Mouse (Mus musculus): ENCODE data around the gene 3110009E18Rik.

Gene 3110009E18Rik

DNA sequence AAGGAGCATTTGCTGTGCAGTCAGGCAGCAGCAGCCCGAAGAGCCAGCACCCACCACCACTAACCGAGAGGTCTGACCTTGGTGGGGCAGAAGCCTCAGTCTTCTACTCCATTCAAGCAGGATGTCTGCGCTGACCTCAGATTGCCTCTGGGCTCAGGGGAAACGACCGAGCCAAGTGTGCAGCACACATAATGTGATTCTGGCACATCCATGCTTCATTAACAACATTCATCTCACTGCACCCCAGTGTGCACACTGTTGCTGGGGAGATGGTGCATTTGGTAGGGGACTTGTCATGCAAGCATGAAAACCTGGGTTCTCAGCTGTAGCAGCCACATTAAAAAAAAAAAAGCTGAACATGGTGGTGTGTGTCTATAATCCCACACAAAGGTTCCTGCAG lies 75.0 kb downstream of the 3110009E18Rik start:
- DNase-seq (ENCODE audit: low spot score in 2 of 2), result no peak

GRCm38 (mm10) chr1:120196724-120197123 lies 75.7 kb downstream of the 3110009E18Rik start:
- DNase-seq (ENCODE audit: low spot score in 2 of 2), result no peak

GRCm38 (mm10) chr1:120197189-120197588 lies 76.2 kb downstream of the 3110009E18Rik start:
- DNase-seq (ENCODE audit: low spot score in 2 of 2), result peak; percentile 50 to 78

GRCm38 (mm10) chr1:120198151-120198550 lies 77.2 kb downstream of the 3110009E18Rik start:
- no peak for DNase-seq (ENCODE audit: low spot score in 2 of 2)

GRCm38 (mm10) chr1:120198942-120199341 lies 78.0 kb downstream of the 3110009E18Rik start:
- DNase-seq (ENCODE audit: low spot score in 2 of 2), result no peak

DNA sequence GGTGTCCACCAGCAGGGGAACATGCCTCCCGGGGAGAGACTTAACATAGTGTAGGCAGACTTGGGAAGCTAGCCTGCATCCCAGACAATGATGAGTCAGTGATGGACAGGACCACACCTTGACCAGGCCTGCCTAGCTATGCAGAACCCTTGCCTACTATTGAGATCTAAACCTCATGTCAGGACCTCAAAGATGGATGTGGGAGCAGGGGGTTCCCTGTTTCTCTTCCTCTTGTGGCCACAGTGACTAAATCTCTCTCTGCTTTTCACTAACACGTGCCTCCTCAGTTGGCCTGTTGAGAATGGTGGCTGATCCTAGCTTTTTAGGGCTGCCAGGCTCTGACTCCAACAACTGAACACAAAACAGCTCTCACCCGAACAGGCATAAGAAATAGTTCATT lies 81.6 kb downstream of the 3110009E18Rik start:
- DNase-seq (ENCODE audit: low spot score in 2 of 2), result no peak

GRCm38 (mm10) chr1:120203836-120204235 lies 82.8 kb downstream of the 3110009E18Rik start:
- no peak for DNase-seq (ENCODE audit: low spot score in 2 of 2)

DNA sequence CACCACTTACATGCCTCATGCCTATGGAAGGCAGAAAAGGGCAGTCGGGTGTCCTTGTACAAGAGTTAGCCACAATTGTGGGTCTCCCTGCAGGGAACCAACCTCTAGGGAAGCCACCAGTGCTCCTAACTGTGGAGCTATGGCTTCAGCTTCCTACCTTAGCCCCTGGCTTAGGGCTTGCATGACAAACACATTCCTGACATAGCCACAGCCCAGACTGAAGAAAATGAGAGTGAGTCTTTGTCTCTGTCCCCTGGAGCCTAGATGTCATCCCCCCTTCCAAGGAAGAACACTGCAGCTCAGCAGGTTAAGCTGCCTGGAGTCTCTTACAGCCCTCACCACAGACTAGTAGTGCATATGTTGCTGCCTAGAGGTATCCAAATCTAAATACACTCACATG lies 83.8 kb downstream of the 3110009E18Rik start:
- DNase-seq (ENCODE audit: low spot score in 2 of 2), result no peak

- DNase-seq (ENCODE audit: low spot score in 2 of 2), result no peak
These were observed 86.6 kb downstream of the 3110009E18Rik start for GRCm38 (mm10) chr1:120207568-120207967.

DNA sequence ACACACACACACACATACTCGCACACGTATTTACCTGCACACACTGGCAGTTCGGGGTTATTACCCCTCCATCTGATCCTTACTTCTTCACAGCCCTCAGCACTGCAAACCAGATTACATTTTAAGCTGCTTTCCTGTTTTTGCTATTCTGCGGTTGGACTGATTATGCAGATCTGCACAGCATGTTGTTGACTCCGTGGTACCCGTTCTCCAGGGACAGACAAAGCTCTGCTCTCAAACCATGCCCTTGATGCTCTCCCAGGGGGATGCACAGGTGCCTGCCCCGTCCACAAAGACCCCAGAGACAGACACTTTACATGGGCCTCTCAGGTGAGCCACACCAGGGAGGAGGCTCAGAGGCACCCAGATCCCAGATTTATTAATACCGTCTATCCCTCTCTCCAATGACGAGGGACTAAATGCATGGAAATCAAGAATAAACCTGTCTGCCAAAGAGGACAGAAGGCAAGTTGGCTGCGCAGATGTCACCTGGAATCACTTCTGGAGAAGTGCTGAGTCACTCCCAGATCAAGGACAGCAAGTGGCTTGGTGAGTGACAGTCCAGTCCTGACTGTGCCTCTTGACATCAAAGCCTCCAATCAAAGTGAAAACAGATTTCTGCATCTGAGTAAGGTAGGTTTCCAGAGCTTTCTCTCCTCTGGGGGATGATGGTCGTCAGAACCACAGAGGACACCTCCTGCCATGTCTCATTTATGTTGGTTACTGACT lies 87.7 kb downstream of the 3110009E18Rik start:
- no peak for DNase-seq (ENCODE audit: low spot score in 2 of 2)

DNA sequence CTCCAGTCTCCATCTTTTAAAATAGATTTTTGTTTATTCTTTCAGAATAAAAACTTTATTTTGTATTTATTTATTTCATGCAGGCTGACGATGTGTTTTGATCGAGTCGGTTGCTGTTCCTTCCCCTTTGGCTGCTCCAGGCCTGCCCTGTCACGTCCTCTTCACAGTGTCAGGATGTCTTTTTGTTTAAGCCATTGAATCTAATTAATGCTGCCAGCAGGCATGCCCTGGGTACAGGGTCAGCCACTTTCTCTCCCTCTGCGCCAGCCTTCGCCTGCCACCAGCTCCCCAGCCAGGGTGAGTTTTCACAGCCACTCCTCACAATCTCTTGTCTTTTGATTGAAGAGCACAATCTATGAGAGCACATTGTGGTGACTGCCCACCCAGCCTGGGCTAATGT lies 99.9 kb downstream of the 3110009E18Rik start:
- DNase-seq (ENCODE audit: low spot score in 2 of 2), result no peak

DNA sequence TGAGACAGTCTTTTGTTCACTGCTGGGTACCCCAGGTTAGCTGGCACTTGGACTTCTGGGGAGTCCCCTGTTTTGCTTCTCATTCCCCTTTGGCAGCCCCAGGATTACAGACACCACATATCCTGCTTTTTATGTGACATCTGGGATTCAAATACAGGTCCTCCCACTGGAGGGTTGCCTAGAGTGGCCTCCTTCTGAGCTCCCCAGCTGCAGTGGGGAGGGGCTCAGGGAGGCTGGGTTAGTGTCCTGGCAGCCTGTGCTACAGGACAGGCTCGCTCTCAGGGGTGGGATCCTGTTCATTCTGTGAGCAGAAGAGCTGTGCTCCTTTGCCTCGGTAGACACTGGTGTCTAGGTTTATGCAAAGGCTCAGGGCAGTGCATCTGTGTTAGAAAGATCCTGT lies 100.3 kb downstream of the 3110009E18Rik start:
- DNase-seq (ENCODE audit: low spot score in 2 of 2), result no peak

- DNase-seq (ENCODE audit: low spot score in 2 of 2), result no peak
These were observed 102.6 kb downstream of the 3110009E18Rik start for GRCm38 (mm10) chr1:120223613-120224012.

- no peak for DNase-seq (ENCODE audit: low spot score in 2 of 2)
These were observed 108.9 kb downstream of the 3110009E18Rik start for GRCm38 (mm10) chr1:120229723-120230471.

- no peak for DNase-seq (ENCODE audit: low spot score in 2 of 2)
These were observed 110.3 kb downstream of the 3110009E18Rik start for GRCm38 (mm10) chr1:120231334-120231733.

DNA sequence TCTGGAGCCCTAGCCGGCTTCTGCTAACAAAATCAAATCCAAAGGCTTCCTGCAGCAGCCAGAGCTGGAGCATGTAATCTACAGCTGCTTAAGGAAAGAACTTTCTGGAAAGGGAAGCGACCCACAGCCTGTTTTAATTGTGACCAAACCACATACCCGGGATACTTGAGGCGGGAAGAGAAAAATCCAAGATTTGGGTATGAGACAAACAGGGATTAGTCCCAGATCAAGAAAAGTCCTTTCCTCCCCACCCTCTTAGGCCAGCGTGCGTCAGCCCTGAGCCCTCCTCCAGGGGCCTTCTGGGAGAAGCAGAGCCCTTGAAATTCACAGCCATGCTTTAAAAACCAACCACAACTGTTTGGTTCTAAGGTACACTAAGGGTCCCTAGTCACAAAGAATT lies 111.2 kb downstream of the 3110009E18Rik start:
- no peak for DNase-seq (ENCODE audit: low spot score in 2 of 2)

- DNase-seq (ENCODE audit: low spot score in 2 of 2), result no peak
These were observed 114.7 kb downstream of the 3110009E18Rik start for GRCm38 (mm10) chr1:120235631-120236215.

DNA sequence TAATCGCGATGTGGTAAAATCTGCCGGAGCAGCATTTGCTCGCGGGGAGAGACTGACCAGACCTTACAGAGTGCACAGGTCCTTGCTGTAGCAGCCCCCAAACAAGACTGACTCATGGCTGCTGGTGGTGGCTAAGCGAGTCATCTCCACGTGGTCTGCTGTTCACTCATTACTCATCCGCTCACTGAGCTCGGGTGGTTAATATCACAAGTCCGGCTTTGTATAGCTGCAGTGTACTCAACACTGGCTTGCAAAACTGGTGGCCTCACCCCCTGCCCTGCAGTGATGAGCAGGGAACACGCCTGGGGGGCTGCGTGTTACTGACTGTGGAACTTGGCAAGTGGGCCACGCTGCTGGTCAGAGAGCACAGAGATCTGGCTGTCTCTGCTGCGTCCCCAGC lies 115.4 kb downstream of the 3110009E18Rik start:
- peak in 1 of 2 experiments; percentile 16 for DNase-seq (ENCODE audit: low spot score in 2 of 2)

GRCm38 (mm10) chr1:120237068-120237467 lies 116.1 kb downstream of the 3110009E18Rik start:
- DNase-seq (ENCODE audit: low spot score in 2 of 2), result no peak
